Mouse (Mus musculus) stomach, postnatal 0 days (tissue): ENCODE measurements at regions not wholly inside any gene's neighbourhood (a gene's known extent, or its start where the extent isn't known, plus 50 kb on each side); places are given as distances from the start of the nearest gene placed in this dataset.

Experiments used
- ATAC-seq: fragments of 200-750 bp; cut with Nextera tagmentation; 2 replicates; pipeline ENCODE4 v1.8.0; 2017; ENCODE audit not compliant: low FRiP score, low TSS enrichment
- DNase-seq: peaks from one replicate; pipeline ENCODE4 v3.0.0-alpha.2; 2016; ENCODE audit warnings: low spot score
- H3K27ac ChIP-seq: fragments of 300-500 bp; sonication (generic); replicated peaks from 2 replicates; pipeline ENCODE4 v1.5.1; 2014; ENCODE audit warnings: mild to moderate bottlenecking, control low read depth
- H3K27me3 ChIP-seq: fragments of 300-500 bp; sonication (generic); 2 replicates; pipeline ENCODE4 v1.6.1; 2014; ENCODE audit warnings: low read length; ENCODE audit not compliant: control insufficient read depth, insufficient read depth
- H3K36me3 ChIP-seq: fragments of 300-500 bp; sonication (generic); 2 replicates; pipeline ENCODE4 v1.6.1; 2014; ENCODE audit warnings: low read length, mixed read lengths; ENCODE audit not compliant: control insufficient read depth, insufficient read depth
- H3K4me1 ChIP-seq: fragments of 300-500 bp; sonication (generic); replicated peaks from 2 replicates; pipeline ENCODE4 v1.6.1; 2014; ENCODE audit warnings: antibody characterized with exemption; ENCODE audit not compliant: control insufficient read depth, insufficient read depth
- H3K4me2 ChIP-seq: fragments of 300-500 bp; sonication (generic); replicated peaks from 2 replicates; pipeline ENCODE4 v1.6.1; 2014; ENCODE audit warnings: low read depth, mild to moderate bottlenecking, control low read depth, moderate library complexity
- H3K4me3 ChIP-seq: fragments of 300-500 bp; sonication (generic); 2 replicates; pipeline ENCODE4 v1.5.1; 2014; ENCODE audit warnings: low read depth, low read length, control low read depth
- H3K9ac ChIP-seq: fragments of 300-500 bp; sonication (generic); 2 replicates; pipeline ENCODE4 v1.6.1; 2014; ENCODE audit warnings: mild to moderate bottlenecking, low read length, control low read depth, mixed read lengths
- H3K9me3 ChIP-seq: fragments of 300-500 bp; sonication (generic); 2 replicates; pipeline ENCODE4 v1.6.1; 2016; ENCODE audit warnings: low read length; ENCODE audit not compliant: control insufficient read depth
- CTCF ChIP-seq: IDR thresholded peaks from 2 replicates; pipeline ENCODE4 v1.5.1; 2016; ENCODE audit warnings: antibody characterized with exemption, low read depth, mild to moderate bottlenecking, moderate library complexity
- EP300 ChIP-seq: optimal IDR thresholded peaks from 2 replicates; pipeline ENCODE3; 2016; ENCODE audit warnings: antibody characterized with exemption
- WGBS: fragments of 180-500 bp; shearing (Covaris S2); extraction: QIAGEN DNeasy Blood & Tissue Kit; methylation state at CpG from one replicate; pipeline ENCODE4 v1.1.7; 2014; 5-methylcytosine and 5-hydroxymethylcytosine counted together

GRCm38 (mm10) chr12:38972205-38972604 is 193.0 kb downstream of the Etv1 start:
- Histone ChIP-seq H3K4me2 (no peak overlapping the region), H3K27me3 (no peaks in the 10 kb centered on the region), H3K4me3 (no peak overlapping the region), H3K36me3 (no peaks in the 10 kb centered on the region), H3K9me3 (no peaks in the 10 kb centered on the region), H3K4me1 (no peaks in the 10 kb centered on the region), H3K27ac (no peak overlapping the region), H3K9ac (no peak overlapping the region)
- 51% methylated on average over 3 of the region's 3 CpGs for WGBS
- ATAC-seq = no peak
- TF ChIP-seq EP300 = no peak
- no peak for TF ChIP-seq CTCF
- no peak for DNase-seq

- no peaks in the 10 kb centered on the region for H3K4me1 ChIP-seq
- no peak for ATAC-seq
- H3K27ac ChIP-seq = no peak overlapping the region
- WGBS = 76% methylated on average over 4 of the region's 4 CpGs
- no peaks in the 10 kb centered on the region for H3K9me3 ChIP-seq
- no peak for TF ChIP-seq CTCF
- TF ChIP-seq EP300 = no peak
- H3K36me3 ChIP-seq = no peaks in the 10 kb centered on the region
- H3K9ac ChIP-seq = no peak overlapping the region
- no peak for DNase-seq
- H3K27me3 ChIP-seq = no peaks in the 10 kb centered on the region
- no peak overlapping the region for H3K4me3 ChIP-seq
- H3K4me2 ChIP-seq = no peak overlapping the region
These were observed 196.3 kb downstream of the Etv1 start for GRCm38 (mm10) chr12:38975508-38975907.

- Histone ChIP-seq H3K4me3 (no peak overlapping the region), H3K27me3 (no peaks in the 10 kb centered on the region)
These were observed 203.2 kb downstream of the Etv1 start for GRCm38 (mm10) chr12:38982423-38982822.

GRCm38 (mm10) chr12:38985909-38986308 is 206.7 kb downstream of the Etv1 start:
- DNase-seq = no peak
- Histone ChIP-seq H3K4me2 (no peak overlapping the region), H3K9ac (no peak overlapping the region), H3K36me3 (no peaks in the 10 kb centered on the region), H3K27ac (no peak overlapping the region), H3K4me1 (no peaks in the 10 kb centered on the region), H3K27me3 (no peaks in the 10 kb centered on the region), H3K9me3 (no peaks in the 10 kb centered on the region), H3K4me3 (no peak overlapping the region)
- ATAC-seq = no peak
- WGBS = 83% methylated on average over 2 of the region's 2 CpGs
- TF ChIP-seq CTCF = no peak
- TF ChIP-seq EP300 = no peak

More at GRCm38 (mm10) chr12:38982423-38982822, 203.2 kb downstream of the Etv1 start:
- no peaks in the 10 kb centered on the region for H3K9me3 ChIP-seq
- no peak overlapping the region for H3K9ac ChIP-seq
- H3K36me3 ChIP-seq = no peaks in the 10 kb centered on the region
- no peak for TF ChIP-seq EP300
- no peak for TF ChIP-seq CTCF
- H3K4me2 ChIP-seq = no peak overlapping the region
- H3K27ac ChIP-seq = no peak overlapping the region
- no peaks in the 10 kb centered on the region for H3K4me1 ChIP-seq
- DNase-seq (no peak), ATAC-seq (no peak)

GRCm38 (mm10) chr12:38986346-38986745 is 207.2 kb downstream of the Etv1 start:
- H3K27me3 ChIP-seq = no peaks in the 10 kb centered on the region
- DNase-seq = no peak
- H3K9me3 ChIP-seq = no peaks in the 10 kb centered on the region
- H3K9ac ChIP-seq = no peak overlapping the region
- H3K4me3 ChIP-seq = no peak overlapping the region
- ATAC-seq = no peak
- no peak overlapping the region for H3K4me2 ChIP-seq
- whole genome bisulfite sequencing = 89% methylated on average over 3 of the region's 3 CpGs
- TF ChIP-seq CTCF (no peak), EP300 (no peak)
- H3K27ac ChIP-seq = no peak overlapping the region
- H3K4me1 ChIP-seq = no peaks in the 10 kb centered on the region
- no peaks in the 10 kb centered on the region for H3K36me3 ChIP-seq

- no peaks in the 10 kb centered on the region for H3K4me1 ChIP-seq
- DNase-seq (no peak), ATAC-seq (no peak)
- H3K9me3 ChIP-seq = no peaks in the 10 kb centered on the region
- H3K4me2 ChIP-seq = no peak overlapping the region
- H3K9ac ChIP-seq = no peak overlapping the region
- TF ChIP-seq CTCF = no peak
- no peak for TF ChIP-seq EP300
- H3K27ac ChIP-seq = no peak overlapping the region
- H3K36me3 ChIP-seq = no peaks in the 10 kb centered on the region
- H3K4me3 ChIP-seq = no peak overlapping the region
- no peaks in the 10 kb centered on the region for H3K27me3 ChIP-seq
These were observed 208.1 kb downstream of the Etv1 start for GRCm38 (mm10) chr12:38987277-38987676.
